Mouse (Mus musculus): ENCODE results near the gene Ovch2. TPM values are rescaled to one million over a fixed set of nuclear protein-coding genes. Genes with fewer than 3 reads are reported as not detected.

Gene Ovch2
- polyA plus RNA-seq, 1 experiment from 2014 or later: not detected

DNA sequence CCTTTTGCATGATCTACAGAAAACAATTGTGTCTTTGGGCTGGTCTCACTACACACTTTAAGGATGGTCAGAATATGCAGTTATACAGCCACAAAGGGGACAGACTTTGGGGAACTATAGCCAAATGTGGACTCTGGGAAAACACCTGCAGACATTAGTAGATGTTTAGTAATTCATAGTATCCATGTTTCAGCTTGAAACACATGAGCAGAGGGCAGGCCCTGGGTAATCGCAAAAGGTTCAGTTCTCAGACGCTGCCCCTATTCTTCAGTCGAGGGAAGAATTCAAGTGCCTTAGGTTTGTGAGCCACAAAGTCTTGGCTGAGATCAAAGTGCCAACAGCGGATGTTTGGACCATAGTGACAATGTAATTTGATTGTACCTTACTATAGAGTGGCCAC is 56.6 kb downstream of the Ovch2 start:
- 88% methylated on average over 4 of the region's 4 CpGs for WGBS
- ATAC-seq (ENCODE audit: insufficient number of reproducible peaks, insufficient read depth, low FRiP score, low read depth): no peak
- peaks cover 43% of the 10 kb centered on the region for H3K36me3 ChIP-seq (ENCODE audit: control insufficient read depth, insufficient read depth, low read length)

DNA sequence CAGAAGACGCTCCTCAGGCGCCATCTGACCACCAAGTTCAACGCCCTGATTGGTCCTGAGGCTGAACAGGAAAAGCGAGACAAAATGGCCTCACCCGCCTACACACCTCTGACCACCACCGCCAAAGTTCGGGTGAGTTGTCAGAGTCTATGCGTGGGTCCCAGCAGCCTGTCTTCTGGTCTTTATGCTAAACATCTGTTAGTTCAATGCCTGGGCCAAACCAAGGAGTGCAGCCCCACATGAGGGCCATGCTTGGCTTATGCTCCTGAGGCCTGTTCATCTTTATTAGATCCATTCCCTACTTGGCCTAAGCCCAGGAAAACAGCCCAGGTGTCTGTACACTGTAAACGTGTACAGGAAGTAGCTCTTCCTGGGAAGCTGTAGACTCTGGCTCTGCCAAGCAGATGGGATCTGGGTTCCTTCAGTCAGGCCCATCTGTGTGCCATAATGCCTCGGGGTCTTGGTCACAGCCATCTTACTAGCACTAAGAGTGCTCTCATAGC is 58.0 kb downstream of the Ovch2 start:
- Histone ChIP-seq H3K4me1 (ENCODE audit: control insufficient read depth in 2 of 2, insufficient read depth in 2 of 2, low read length in 2 of 2) (no peaks in the 10 kb centered on the region), H3K9me3 (ENCODE audit: control insufficient read depth, low read length) (no peaks in the 10 kb centered on the region), H3K36me3 (ENCODE audit: control insufficient read depth, insufficient read depth, low read length) (peaks cover 48% of the 10 kb centered on the region), H3K9ac (ENCODE audit: low read length) (no peak overlapping the region), H3K4me3 (ENCODE audit: control insufficient read depth in 1 of 2, insufficient read depth in 1 of 2, low read depth in 1 of 2, low read length in 2 of 2) (no peak overlapping the region), H3K27ac (replicated peaks in 1 of 2; ENCODE audit: control insufficient read depth in 1 of 2, insufficient read depth in 1 of 2, low read depth in 2 of 2, low read length in 2 of 2) (no peak overlapping the region), H3K27me3 (ENCODE audit: control insufficient read depth, insufficient read depth, low read length) (no peaks in the 10 kb centered on the region), H3K4me2 (ENCODE audit: low read length) (no peak overlapping the region)
- ATAC-seq (ENCODE audit: insufficient number of reproducible peaks, insufficient read depth, low FRiP score, low read depth): no peak
- WGBS: 82% methylated on average over 10 of the region's 10 CpGs

More for the DNA sequence above, 56.6 kb downstream of the Ovch2 start:
- H3K4me2 ChIP-seq (ENCODE audit: low read length): no peak overlapping the region
- no peak overlapping the region for H3K9ac ChIP-seq (ENCODE audit: low read length)
- no peaks in the 10 kb centered on the region for H3K27me3 ChIP-seq (ENCODE audit: control insufficient read depth, insufficient read depth, low read length)
- no peaks in the 10 kb centered on the region for H3K4me1 ChIP-seq (ENCODE audit: control insufficient read depth in 2 of 2, insufficient read depth in 2 of 2, low read length in 2 of 2)
- no peaks in the 10 kb centered on the region for H3K9me3 ChIP-seq (ENCODE audit: control insufficient read depth, low read length)
- H3K4me3 ChIP-seq (ENCODE audit: control insufficient read depth in 1 of 2, insufficient read depth in 1 of 2, low read depth in 1 of 2, low read length in 2 of 2): no peak overlapping the region
- H3K27ac ChIP-seq (replicated peaks in 1 of 2; ENCODE audit: control insufficient read depth in 1 of 2, insufficient read depth in 1 of 2, low read depth in 2 of 2, low read length in 2 of 2): no peak overlapping the region

DNA sequence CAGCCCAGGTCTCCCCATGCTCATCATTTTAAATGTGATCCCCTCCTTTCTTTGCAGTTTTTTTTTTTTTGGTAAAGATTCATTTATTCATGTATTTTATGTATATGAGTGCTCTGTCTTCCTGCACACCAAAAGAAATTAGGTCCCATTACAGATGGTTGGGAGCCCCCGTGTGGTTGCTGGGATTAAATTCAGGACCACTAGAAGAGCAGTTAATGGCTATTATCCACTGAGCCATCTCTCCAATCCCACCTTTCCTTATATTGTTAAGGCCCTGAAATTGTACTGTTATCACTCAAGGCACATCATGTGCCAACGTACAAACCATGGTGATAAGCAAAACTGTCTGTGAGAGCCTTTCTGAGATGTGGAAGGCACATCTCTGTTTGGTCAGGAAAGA is 62.3 kb downstream of the Ovch2 start:
- Histone ChIP-seq H3K27ac (replicated peaks in 1 of 2; ENCODE audit: control insufficient read depth in 1 of 2, insufficient read depth in 1 of 2, low read depth in 2 of 2, low read length in 2 of 2) (no peak overlapping the region), H3K9me3 (ENCODE audit: control insufficient read depth, low read length) (no peaks in the 10 kb centered on the region), H3K4me3 (ENCODE audit: control insufficient read depth in 1 of 2, insufficient read depth in 1 of 2, low read depth in 1 of 2, low read length in 2 of 2) (no peak overlapping the region), H3K27me3 (ENCODE audit: control insufficient read depth, insufficient read depth, low read length) (no peaks in the 10 kb centered on the region), H3K4me1 (ENCODE audit: control insufficient read depth in 2 of 2, insufficient read depth in 2 of 2, low read length in 2 of 2) (no peaks in the 10 kb centered on the region), H3K4me2 (ENCODE audit: low read length) (no peak overlapping the region), H3K36me3 (ENCODE audit: control insufficient read depth, insufficient read depth, low read length) (peaks cover 28% of the 10 kb centered on the region), H3K9ac (ENCODE audit: low read length) (no peak overlapping the region)
- no peak for ATAC-seq (ENCODE audit: insufficient number of reproducible peaks, insufficient read depth, low FRiP score, low read depth)
- WGBS: 37% methylated on average over 2 of the region's 2 CpGs

DNA sequence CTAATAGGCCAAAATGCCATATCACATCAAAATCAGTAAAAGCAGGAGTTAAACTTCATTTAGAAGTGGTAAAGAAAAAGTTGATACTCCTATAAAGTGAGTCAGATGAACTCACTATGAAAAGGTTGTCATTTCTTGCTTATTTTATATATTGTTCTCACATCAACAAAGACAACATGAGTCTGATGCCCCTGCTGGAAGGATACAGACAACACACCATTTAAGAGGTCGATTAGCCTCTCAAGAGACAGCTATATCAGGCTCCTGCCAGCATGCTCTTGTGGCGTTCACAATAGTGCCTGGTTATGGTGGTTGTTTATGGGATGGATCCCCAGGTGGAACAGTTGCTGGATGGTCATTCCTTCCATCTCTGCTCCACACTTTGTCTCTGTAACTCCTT is 67.8 kb downstream of the Ovch2 start:
- H3K9ac ChIP-seq (ENCODE audit: low read length): no peak overlapping the region
- H3K9me3 ChIP-seq (ENCODE audit: control insufficient read depth, low read length): no peaks in the 10 kb centered on the region
- H3K4me1 ChIP-seq (ENCODE audit: control insufficient read depth in 2 of 2, insufficient read depth in 2 of 2, low read length in 2 of 2): no peaks in the 10 kb centered on the region
- H3K27ac ChIP-seq (replicated peaks in 1 of 2; ENCODE audit: control insufficient read depth in 1 of 2, insufficient read depth in 1 of 2, low read depth in 2 of 2, low read length in 2 of 2): no peak overlapping the region
- ATAC-seq (ENCODE audit: insufficient number of reproducible peaks, insufficient read depth, low FRiP score, low read depth): no peak
- no peak overlapping the region for H3K4me2 ChIP-seq (ENCODE audit: low read length)
- H3K27me3 ChIP-seq (ENCODE audit: control insufficient read depth, insufficient read depth, low read length): no peaks in the 10 kb centered on the region
- WGBS: 72% methylated on average over 2 of the region's 2 CpGs
- peaks cover 24% of the 10 kb centered on the region for H3K36me3 ChIP-seq (ENCODE audit: control insufficient read depth, insufficient read depth, low read length)
- H3K4me3 ChIP-seq (ENCODE audit: control insufficient read depth in 1 of 2, insufficient read depth in 1 of 2, low read depth in 1 of 2, low read length in 2 of 2): no peak overlapping the region

Other genes with a start within 250 kb of the Ovch2 start
- 6.0 and 8.0 TPM in 2 replicates for gene Olfml1, start 233.8 kb downstream of the Ovch2 start, polyA plus RNA-seq (2014; fragmentation: Nextera tagmentation; extraction: Ambion mirVana)
- 6.0 and 7.3 TPM in 2 replicates for gene Ppfibp2, start 206.0 kb downstream of the Ovch2 start, polyA plus RNA-seq (2014; fragmentation: Nextera tagmentation; extraction: Ambion mirVana)
- gene 5330417H12Rik, start 176.0 kb downstream of the Ovch2 start, polyA plus RNA-seq (2014; fragmentation: Nextera tagmentation; extraction: Ambion mirVana): not detected in 2 replicates
- gene Cyb5r2, start 43.2 kb downstream of the Ovch2 start, polyA plus RNA-seq (2014; fragmentation: Nextera tagmentation; extraction: Ambion mirVana): 1.1 TPM in 2 replicates
- not detected in 2 replicates for gene Olfr467, start 11.1 kb upstream of the Ovch2 start, polyA plus RNA-seq (2014; fragmentation: Nextera tagmentation; extraction: Ambion mirVana)
- gene Olfr469, start 24.3 kb upstream of the Ovch2 start, polyA plus RNA-seq (2014; fragmentation: Nextera tagmentation; extraction: Ambion mirVana): not detected in 2 replicates
- not detected in 2 replicates for gene Olfr470, start 46.3 kb upstream of the Ovch2 start, polyA plus RNA-seq (2014; fragmentation: Nextera tagmentation; extraction: Ambion mirVana)
- not detected in 2 replicates for gene Olfr472, start 96.7 kb upstream of the Ovch2 start, polyA plus RNA-seq (2014; fragmentation: Nextera tagmentation; extraction: Ambion mirVana)
- not detected in 2 replicates for gene Olfr473, start 129.2 kb upstream of the Ovch2 start, polyA plus RNA-seq (2014; fragmentation: Nextera tagmentation; extraction: Ambion mirVana)
- gene Olfr474, start 153.4 kb upstream of the Ovch2 start, polyA plus RNA-seq (2014; fragmentation: Nextera tagmentation; extraction: Ambion mirVana): not detected in 2 replicates
- gene Olfr476, start 163.6 kb upstream of the Ovch2 start, polyA plus RNA-seq (2014; fragmentation: Nextera tagmentation; extraction: Ambion mirVana): not detected in 2 replicates
- gene Olfr477, start 185.5 kb upstream of the Ovch2 start, polyA plus RNA-seq (2014; fragmentation: Nextera tagmentation; extraction: Ambion mirVana): not detected in 2 replicates
- not detected in 2 replicates for gene Olfr478, start 232.8 kb upstream of the Ovch2 start, polyA plus RNA-seq (2014; fragmentation: Nextera tagmentation; extraction: Ambion mirVana)
- not detected in 2 replicates for gene Olfr479, start 249.5 kb upstream of the Ovch2 start, polyA plus RNA-seq (2014; fragmentation: Nextera tagmentation; extraction: Ambion mirVana)